Mouse (Mus musculus): ENCODE measurements at regions not wholly inside any gene's neighbourhood (a gene's known extent, or its start where the extent isn't known, plus 50 kb on each side); places are given as distances from the start of the nearest gene placed in this dataset.

DNA sequence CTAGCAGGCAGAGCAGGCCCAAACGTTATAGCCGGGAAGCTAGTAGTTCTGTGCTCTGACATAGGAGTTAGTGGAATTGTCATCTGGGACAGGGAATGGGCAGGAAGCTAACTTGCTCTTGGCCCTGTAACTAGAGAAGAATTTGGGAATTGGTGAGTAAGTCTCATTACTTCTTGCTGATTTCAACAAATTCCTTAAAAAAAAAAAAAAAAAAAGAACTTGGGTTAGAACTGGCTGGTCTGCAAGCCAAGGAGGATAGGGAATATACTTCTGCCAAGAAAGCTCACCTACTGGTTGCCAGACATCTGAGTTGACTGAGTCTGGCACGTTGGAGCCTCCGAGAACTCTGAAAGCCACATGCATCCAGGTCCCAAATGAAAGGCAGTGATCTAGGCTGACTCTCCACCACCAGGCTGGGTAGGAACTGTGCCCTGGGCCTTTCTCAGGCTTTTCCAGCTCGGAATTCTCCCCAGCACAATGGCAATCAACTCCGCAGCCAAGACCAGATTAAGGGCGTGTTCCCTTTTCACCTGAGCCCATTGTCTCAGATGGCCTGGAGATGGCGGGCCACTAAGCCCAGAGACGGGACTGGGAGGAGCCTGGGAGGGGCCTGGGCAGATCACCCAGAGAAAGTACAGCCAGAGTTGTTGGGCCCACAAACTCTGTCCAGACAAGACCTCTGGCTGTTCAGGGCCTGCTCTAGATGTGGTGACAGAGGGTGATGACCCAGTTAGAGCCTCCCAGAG is 155.9 kb upstream of the Haao start:
- no peak for ATAC-seq (ENCODE audit: extremely low read depth, insufficient number of reproducible peaks, low FRiP score, poor library complexity, severe bottlenecking)

- ATAC-seq (ENCODE audit: extremely low read depth, insufficient number of reproducible peaks, low FRiP score, poor library complexity, severe bottlenecking) = no peak
Measured at GRCm38 (mm10) chr17:84002939-84003338, 155.2 kb upstream of the Haao start.

GRCm38 (mm10) chr17:84002327-84002726 is 154.6 kb upstream of the Haao start:
- ATAC-seq (ENCODE audit: extremely low read depth, insufficient number of reproducible peaks, low FRiP score, poor library complexity, severe bottlenecking) = no peak

GRCm38 (mm10) chr17:84000115-84000514 is 152.4 kb upstream of the Haao start:
- no peak for ATAC-seq (ENCODE audit: extremely low read depth, insufficient number of reproducible peaks, low FRiP score, poor library complexity, severe bottlenecking)

GRCm38 (mm10) chr17:83998972-83999545 is 151.3 kb upstream of the Haao start:
- ATAC-seq (ENCODE audit: extremely low read depth, insufficient number of reproducible peaks, low FRiP score, poor library complexity, severe bottlenecking) = no peak

DNA sequence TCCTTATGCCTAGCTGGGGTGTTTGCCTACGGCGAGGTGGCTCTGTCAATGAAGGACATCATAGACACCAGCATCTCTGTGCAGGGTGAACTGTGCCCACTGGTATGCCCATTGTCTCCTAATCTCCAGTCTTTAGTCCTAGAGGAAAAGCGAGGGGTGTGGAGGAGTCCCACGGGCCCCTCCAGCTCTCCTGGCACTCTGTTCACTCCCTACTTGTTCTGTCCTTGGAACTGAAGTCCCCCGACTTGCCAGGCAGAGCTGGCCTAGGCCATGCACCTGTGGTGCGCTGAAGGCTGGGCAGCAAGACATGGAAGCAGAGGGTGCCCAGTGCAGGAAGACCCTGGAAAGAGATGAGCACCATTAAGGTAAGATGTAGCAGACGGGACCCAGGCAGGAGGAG is 150.6 kb upstream of the Haao start:
- no peak for ATAC-seq (ENCODE audit: extremely low read depth, insufficient number of reproducible peaks, low FRiP score, poor library complexity, severe bottlenecking)

DNA sequence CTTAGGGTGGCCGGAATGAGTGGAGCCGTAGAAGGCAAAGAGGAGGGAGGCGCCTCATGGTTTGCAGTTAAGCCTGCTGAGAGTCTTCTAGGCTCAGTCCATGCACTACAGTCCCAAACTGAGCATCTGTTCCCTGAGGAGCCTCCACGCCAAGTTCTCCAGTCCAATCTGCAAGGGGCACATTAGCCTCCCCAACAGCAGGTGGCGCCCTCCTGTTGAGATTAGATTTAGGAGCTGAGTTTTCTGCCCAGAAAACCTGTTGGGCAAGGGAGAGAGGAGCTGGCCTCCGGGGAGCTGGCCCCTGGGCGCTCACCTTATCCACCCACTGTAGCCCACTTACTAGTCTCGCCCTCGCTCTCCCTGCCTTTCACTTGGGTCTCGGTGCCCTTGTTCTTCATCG is 150.0 kb upstream of the Haao start:
- ATAC-seq (ENCODE audit: extremely low read depth, insufficient number of reproducible peaks, low FRiP score, poor library complexity, severe bottlenecking) = peak; percentile 58; the same call in 1 of the 2 replicates

- no peak for ATAC-seq (ENCODE audit: extremely low read depth, insufficient number of reproducible peaks, low FRiP score, poor library complexity, severe bottlenecking)
Measured at GRCm38 (mm10) chr17:83993028-83993427, 145.3 kb upstream of the Haao start.

- no peak for ATAC-seq (ENCODE audit: extremely low read depth, insufficient number of reproducible peaks, low FRiP score, poor library complexity, severe bottlenecking)
Measured at GRCm38 (mm10) chr17:83990421-83991365, 142.9 kb upstream of the Haao start.

GRCm38 (mm10) chr17:83988897-83989296 is 141.1 kb upstream of the Haao start:
- ATAC-seq (ENCODE audit: extremely low read depth, insufficient number of reproducible peaks, low FRiP score, poor library complexity, severe bottlenecking) = no peak

GRCm38 (mm10) chr17:83988165-83988564 is 140.4 kb upstream of the Haao start:
- ATAC-seq (ENCODE audit: extremely low read depth, insufficient number of reproducible peaks, low FRiP score, poor library complexity, severe bottlenecking) = no peak

- ATAC-seq (ENCODE audit: extremely low read depth, insufficient number of reproducible peaks, low FRiP score, poor library complexity, severe bottlenecking) = no peak
Measured at GRCm38 (mm10) chr17:83987683-83988082, 139.9 kb upstream of the Haao start.

DNA sequence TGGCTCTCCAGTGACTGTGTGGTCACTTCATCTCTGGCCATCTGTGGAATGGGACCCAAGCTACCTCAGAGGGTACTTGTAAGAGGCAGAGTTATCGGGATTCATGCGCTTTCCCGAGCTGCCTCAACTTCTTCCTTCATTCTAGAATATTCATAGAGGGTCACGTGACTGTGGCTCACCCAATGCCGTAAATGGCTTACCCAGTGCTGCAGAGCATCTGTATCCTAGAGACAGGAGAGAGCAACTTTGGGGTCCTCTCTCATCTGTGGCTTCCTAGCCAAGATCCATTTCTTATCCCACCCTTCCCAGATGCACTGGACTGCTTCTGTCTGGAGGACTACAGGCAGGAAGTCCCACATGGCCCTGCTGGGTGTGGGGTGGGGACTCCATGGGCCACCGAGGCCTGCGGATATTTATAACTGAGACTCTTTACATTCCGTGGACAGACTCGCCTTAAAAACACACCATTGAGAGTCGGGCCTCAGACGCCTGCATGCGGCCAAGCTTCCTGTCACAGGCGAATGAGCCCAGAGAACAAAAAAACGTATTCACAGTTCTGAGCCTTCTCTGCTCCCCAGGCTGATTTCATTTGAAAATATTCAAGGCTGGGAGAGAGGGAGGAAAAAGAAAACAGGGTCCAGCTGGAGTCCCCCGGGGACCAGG is 138.3 kb upstream of the Haao start:
- peak; percentile 25; the same call in 1 of the 2 replicates for ATAC-seq (ENCODE audit: extremely low read depth, insufficient number of reproducible peaks, low FRiP score, poor library complexity, severe bottlenecking)

DNA sequence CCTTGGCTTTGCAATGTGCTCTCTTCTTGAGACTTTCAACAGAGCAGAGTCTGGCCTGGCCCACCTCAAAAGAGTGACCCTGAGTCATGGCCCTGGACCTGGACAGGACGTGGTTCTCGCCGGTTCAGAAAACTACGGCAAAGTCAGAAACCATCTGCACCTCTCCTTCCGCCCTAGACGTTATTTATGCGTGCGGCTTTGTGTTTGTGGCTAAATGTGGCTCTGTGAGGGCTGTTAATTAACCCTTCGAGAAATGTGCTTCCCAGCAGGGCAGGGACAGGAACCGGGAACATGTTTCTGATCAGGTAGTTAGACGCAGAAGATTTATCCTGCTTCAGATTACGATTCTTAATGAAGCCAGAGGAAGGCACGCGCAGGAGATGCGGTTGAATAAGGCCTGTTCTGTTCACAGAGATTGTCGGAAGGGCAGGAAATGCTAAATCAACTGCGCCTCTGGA is 137.6 kb upstream of the Haao start:
- peak; percentile 27; the same call in 1 of the 2 replicates for ATAC-seq (ENCODE audit: extremely low read depth, insufficient number of reproducible peaks, low FRiP score, poor library complexity, severe bottlenecking)

GRCm38 (mm10) chr17:83983837-83984388 is 136.2 kb upstream of the Haao start:
- no peak for ATAC-seq (ENCODE audit: extremely low read depth, insufficient number of reproducible peaks, low FRiP score, poor library complexity, severe bottlenecking)

DNA sequence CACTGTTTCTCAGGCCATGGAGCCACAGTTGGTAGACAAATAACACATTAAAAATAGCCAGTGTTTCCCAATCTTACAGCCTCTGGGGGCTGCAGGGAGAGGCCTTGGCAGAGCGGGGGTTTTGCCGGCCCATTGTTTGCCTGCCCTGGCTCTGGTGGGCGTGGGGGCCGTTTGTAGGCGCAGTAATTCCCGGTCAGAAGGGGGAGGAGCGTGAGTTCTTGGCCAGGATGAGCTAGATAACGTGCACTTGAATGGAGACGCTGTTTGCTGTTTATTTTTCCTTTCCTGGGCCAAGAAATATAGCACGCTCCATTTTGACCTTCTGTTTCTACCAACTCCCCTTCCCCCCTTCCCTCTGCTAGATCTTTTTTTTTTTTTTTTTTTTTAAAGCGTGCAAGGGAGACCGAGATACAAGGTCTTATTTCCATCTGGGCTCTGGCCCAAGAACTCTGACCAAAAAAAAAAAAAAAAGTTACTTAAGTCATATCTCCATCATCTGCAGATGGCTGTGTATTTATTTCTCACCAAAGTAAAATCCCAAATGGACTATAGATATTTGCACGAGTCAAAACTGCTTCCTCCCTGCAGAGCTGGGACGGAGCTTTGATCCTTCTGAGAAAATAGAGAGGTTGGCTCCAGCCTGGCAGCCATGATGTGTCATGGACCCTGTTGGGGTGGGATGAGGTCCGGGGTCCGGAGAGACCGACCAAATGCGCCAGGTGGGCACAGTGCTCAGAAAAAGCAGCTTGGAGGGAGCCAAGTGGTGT is 135.5 kb upstream of the Haao start:
- ATAC-seq (ENCODE audit: extremely low read depth, insufficient number of reproducible peaks, low FRiP score, poor library complexity, severe bottlenecking) = no peak

- ATAC-seq (ENCODE audit: extremely low read depth, insufficient number of reproducible peaks, low FRiP score, poor library complexity, severe bottlenecking) = no peak
Measured at GRCm38 (mm10) chr17:83982700-83983069, 134.9 kb upstream of the Haao start.

GRCm38 (mm10) chr17:83978858-83979470 is 131.2 kb upstream of the Haao start:
- no peak for ATAC-seq (ENCODE audit: extremely low read depth, insufficient number of reproducible peaks, low FRiP score, poor library complexity, severe bottlenecking)

All from neutrophil, adult 5-6 weeks (primary cell).